Mouse (Mus musculus): ENCODE results near the gene Tnfrsf14. TPM values are rescaled to one million over a fixed set of nuclear protein-coding genes. Genes with fewer than 3 reads are reported as not detected.

Tnfrsf14 gene
- polyA plus RNA-seq, 2 experiments from 2014 or later, result 12.0 to 22.3 TPM

DNA sequence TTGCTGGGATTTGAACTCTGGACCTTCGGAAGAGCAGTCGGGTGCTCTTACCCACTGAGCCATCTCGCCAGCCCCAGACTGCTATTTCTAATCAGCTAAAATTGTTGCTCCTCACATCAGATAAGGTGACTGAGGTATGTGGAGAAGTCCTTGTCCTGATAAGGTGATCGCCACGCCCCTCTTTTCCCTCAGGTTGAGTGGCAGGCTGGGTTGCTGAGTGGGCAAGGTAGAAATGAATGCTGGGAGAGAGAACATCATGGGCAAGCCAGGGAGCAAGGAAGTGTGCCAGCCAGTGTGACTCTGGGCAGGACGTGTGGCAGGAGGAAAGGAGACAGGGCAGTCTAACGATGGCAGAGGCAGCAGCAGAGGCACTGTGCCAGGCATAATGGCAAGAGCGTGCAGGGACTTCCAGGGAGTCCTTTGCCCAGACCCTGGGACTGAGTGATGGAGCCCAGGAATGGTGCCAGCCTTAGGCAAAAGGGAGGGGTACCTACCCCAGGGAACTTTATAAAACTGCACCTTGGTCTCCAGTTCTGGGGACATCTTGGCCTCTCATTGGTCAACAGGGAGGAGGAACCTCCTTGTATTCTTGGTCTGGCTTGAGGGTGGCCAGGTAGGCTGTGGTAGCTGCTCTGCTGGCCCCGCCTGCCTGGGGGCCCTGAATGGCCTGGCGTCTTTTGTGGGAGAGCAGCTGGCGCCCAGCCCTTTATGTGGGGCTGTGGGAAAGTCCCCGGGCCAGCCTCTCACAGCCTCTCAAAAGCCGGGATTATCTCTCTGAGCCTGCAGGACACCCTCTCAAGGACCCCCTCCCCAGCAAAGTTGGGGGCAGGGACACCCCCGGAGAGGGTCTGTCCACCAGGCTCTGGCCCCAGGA, 19.9 kb upstream of the Tnfrsf14 start:
- no peak for ATAC-seq

DNA sequence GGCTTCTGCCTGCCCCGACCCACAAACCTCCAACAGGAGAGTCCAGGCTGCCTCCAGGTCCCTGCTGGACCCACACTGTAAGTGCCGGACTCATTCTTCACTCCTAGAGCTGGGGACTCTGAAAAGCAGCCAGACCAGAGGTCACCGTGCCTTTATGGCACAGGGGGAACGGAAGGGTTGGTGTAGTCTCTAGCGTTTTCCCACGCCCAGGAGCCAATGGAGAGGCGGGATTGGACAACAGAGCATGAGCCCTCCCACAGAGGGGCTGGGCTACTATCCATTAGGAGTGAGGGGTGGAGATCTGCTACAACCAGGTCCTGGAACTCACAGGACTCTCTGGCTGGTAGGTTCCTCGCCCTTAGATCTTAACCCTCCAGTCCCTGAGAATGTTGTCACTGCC, 18.0 kb upstream of the Tnfrsf14 start:
- no peak for ATAC-seq

- peak; percentile 88 for ATAC-seq
These were observed 15.8 kb upstream of the Tnfrsf14 start for GRCm38 (mm10) chr4:154944121-154944590.

DNA sequence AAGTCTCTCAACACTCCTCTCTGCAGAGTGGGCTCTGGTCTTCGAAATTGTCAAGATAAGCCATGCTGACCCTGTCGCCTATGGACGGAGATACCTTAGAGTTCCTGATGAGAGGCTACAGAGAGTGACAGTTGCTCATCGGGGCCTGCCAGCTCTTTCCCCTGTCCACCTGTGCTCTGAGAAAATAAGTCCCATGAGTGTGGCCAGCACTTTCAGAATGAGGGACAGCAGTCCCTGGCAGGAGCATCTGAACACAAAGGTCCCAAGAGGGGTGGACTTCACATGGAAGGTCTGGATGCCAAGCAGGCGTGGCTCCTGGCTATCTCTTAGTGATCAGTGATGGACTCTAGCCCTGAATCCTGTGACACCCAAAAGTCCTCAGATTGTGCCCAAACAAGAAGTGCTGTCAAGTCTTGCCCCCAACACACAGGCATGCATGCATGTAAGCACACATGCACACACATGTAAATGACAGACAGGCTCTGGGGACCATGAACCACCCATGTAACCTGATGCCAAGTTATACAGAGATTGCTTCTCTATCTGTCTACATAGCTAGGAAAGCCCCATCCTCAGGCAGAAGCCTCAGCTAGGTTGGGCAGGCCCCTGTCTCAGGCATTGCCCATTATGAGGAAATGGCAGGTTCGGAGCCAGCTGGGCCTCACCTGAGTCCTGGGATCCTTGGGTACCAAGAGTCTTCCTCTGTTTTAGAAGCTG, 15.1 kb upstream of the Tnfrsf14 start:
- peak; percentile 13 for ATAC-seq

GRCm38 (mm10) chr4:154942632-154943322, 14.4 kb upstream of the Tnfrsf14 start:
- ATAC-seq, result peak; percentile 50

GRCm38 (mm10) chr4:154941831-154942230, 13.5 kb upstream of the Tnfrsf14 start:
- ATAC-seq, result no peak

DNA sequence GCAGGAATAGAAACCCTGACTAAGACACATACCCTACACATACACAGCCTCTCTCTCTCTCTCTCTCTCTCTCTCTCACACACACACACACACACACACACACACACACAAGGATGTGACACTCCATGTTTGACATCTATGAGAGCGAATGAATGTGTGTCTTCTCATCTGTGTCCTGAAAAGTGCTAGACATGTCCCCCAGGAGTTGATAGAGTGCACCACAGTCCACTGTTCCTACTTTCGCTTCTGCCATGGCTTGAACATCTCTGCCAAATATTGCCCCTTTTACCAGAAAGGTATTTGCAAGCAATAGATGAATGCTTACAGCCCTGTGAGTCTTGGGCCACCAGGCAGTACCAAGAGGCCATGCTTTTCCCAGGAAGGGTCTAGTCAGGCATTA, 11.8 kb upstream of the Tnfrsf14 start:
- no peak for ATAC-seq

- no peak for ATAC-seq
These were observed 9.4 kb upstream of the Tnfrsf14 start for GRCm38 (mm10) chr4:154937746-154938145.

DNA sequence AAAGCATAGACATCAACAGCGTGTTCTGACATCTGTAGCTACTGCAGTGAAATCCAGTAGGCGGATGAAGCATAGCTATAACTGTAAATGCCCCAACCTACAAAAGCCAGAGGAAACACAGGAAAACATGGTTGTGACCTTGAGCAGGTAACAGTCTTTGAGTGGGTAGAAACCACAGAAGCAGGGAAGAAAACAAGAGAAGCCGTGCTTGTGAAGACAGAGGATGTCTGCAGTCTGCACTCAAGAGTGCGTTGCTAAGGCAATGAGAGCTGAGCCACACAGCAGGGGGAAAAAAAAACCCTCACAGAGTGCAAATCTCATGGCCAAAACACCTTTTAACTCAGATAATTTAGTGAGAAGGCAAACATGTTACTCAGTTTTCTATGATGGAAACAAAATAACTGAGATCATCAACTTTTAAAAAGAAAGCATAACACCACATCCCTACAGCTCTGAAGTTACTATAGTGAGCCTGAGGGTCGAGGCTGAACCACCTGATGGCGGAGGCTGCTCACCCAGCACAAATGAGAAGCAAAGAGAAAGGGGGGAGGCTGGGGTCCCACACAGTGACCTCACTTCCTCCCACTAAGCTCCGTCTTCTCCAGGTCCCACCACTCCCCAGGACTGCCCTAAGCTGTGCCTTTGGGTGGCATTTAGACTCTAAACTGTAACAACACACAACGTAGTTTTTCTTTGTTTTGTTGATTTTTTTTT, 8.3 kb upstream of the Tnfrsf14 start:
- peak; percentile 93 for ATAC-seq

DNA sequence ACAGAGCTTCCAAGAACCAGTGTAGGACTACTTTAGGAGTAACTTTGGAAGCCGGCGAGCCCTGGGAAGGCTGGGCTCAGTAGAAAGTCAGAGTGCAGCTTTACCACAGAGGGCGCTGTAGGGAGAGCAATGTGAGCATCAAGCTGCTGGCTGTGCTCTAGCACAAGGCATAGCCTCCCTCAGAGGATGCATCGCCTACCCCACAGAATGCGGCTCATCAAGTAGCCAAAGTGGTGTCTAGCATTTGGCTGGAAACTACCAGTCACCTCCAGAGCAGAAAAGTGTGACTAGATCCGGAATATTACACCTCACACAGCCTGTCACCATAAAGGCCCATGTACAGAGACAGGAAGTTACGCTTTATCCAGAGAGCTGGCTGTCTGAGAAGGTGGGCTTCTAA, 7.4 kb upstream of the Tnfrsf14 start:
- ATAC-seq, result peak; percentile 48

DNA sequence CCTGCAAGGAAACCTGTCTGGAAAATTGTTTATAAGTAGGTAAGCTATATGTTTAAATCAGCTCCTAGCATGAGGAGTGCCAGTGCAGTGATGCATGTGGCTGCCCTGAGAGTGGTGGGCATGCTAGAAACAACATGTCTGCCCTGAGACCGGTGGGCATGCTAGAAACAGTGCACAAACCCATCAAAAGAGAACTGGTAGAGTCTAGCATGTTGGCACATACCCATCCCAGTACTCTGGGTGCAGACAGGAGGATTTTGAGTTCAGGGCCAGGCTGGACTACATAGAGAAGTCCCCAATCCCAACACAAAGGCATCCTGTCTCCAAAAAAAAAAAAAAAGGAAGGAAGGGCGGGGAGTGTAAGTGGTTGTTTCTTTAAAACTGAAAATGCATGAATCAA, 6.4 kb upstream of the Tnfrsf14 start:
- ATAC-seq, result no peak

DNA sequence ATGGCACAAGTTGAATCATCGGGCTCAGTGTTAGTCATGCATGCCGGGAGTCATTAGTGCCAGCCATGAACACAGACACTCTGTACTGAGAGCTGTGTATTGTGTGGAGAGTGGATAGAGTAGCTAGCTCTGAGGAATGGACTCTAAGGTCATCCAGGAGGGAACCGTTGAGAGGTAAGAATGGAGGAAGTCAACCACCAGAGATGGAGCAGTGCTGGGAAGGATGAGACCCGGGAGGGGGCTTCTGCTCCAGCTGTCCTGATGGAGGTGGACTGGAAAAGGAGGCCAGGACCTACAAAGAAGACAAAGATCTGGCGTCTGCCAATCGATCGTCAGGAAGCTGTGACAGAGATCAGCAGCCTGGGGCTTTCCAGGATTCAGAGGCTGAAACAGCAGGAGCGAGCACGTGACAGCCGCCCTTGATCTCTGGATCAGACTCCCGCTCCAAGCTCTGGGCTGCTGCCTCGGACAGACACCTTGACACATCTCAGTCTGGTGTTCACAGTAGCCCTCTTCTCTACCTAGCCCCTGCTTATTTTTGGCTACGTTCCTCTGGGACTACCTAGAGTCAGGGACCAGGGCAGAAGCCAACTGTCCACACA, 5.0 kb upstream of the Tnfrsf14 start:
- no peak for ATAC-seq

DNA sequence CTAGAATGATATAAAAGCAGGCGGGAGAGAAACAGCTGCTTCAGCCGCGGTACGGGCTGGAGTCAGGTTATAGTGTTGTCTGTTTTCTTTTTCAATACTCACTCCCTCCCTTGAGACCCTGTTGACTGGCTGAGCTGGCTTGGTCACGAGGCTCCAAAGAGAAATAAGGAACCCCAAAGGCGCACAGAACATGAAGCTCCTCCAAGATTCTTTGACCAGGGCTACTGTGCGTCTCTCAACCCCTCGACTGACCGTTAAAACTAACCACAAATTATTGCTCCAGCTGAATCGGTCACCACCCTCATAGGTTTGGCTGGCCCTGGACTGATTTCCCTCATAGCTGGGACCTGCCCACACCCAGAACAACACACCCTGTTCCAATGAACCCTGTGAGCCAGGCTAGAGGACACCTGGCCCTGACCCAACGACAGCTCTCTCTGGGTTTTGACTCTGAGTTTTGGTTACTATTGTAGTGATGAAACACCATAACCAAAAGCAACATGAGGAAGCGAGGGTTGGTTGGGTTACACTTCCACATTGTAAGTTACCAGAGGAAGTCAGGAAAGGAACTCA, 811 bp upstream of the Tnfrsf14 start:
- ATAC-seq, result no peak

DNA sequence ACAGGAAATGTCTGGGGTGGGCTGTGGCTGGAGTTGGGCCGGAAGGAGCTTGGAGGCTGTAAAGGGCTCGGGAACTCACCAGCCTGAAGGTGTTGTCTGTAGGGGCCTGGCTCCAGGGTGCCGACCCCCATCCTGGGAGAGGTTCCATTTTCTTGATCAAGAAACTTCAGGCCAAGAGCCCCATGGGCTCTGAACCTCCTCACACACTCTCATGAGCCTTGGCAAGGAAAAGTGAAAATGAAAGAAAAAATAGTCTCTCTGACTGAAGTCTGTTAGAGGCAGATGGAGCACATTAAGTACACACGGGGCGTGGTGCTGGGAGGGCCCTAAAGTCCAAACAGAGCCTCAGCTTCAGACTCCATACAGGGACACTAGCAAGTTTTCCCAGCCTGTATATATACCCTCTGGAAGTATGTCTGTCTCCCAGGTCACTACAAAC, 445 bp downstream of the Tnfrsf14 start:
- peak; percentile 90 for ATAC-seq

GRCm38 (mm10) chr4:154926969-154927898, 1.1 kb downstream of the Tnfrsf14 start:
- no peak for ATAC-seq

GRCm38 (mm10) chr4:154925413-154925812, 3.0 kb downstream of the Tnfrsf14 start:
- ATAC-seq, result no peak

DNA sequence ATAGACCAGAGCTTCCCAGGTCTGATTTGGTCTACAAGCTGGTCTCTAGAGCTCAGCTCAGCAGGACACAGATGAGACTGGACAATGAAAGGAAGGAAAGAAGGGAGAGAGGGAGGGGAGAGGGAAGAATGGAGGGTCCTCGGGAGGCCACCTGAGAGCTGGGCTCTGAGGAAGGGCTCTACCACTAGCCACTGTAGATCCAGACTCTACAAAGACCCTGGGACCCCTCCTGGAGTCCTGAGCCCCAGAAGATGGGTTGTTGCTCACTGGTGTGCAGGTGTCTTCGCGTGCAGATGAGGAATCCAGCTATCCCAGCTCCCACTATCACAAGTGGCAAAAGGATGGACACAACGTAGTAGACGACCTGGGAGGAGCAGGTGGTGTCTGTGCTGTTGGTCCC, 5.4 kb downstream of the Tnfrsf14 start:
- ATAC-seq, result no peak

GRCm38 (mm10) chr4:154922291-154922690, 6.1 kb downstream of the Tnfrsf14 start:
- no peak for ATAC-seq

DNA sequence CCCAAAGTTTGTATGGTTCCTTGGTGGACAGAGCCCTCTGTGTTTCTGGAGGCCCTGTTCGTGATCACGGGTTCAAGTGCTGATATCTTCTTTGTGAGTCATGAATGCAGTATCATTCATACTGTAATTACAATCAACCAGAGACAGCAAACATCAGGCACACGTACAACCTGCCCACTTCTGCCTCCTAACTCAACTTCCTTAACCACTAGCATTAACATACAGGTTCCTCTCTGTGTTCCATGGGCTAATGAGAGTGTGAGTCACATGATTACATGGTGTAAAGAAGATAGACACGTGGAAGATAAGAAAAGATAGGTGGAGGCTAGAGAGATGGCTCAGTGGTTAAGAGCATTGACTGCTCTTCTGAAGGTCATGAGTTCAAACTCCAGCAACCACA, 11.7 kb downstream of the Tnfrsf14 start:
- no peak for ATAC-seq

GRCm38 (mm10) chr4:154915286-154915685, 13.1 kb downstream of the Tnfrsf14 start:
- ATAC-seq, result no peak

DNA sequence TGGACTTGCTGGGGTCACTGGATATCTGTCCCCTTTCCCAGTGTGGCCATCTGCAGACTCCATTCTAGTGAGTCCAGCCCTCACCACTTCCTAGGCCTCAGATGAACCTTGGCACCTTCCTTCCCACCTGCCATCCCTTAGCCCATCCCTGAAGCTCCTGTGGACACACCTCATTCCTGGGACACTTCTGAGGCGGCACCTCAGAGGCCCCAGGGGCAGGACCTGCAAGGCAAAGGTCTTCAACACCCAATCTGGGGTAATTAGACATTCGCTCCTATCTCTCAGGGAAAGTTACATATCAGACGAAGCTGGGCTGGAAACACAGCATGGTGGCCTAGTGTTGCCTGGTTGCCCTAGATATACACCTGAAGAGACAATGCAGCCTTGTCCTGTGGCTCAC, 13.7 kb downstream of the Tnfrsf14 start:
- no peak for ATAC-seq
